Mouse (Mus musculus): Measurements from ENCODE around the gene Il1r2. TPM values are rescaled to one million over a fixed set of nuclear protein-coding genes. Genes with fewer than 3 reads are reported as not detected.

The Il1r2 gene
- polyA plus RNA-seq, 1 experiment from 2014 or later: 1.4 TPM

DNA sequence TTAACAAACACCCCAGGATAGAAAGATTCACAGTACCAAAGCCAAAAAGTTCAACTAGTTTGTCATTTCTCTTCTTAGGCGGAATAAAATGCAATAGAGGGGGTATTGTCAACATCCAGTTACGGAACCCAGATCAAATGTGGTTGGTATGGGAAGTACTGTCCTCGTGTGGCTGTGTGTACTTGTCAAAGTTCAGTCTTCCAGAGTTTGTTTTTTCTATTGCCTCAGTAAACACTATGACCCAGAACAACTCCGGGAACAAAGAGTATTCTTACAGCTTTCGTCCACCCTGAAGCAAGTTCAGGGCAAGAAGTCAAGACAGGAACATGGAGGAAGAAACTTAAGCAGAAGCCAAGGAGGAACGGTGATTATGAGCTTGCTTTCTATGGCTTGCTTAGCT lies 82.2 kb downstream of the Il1r2 start:
- Histone ChIP-seq H3K4me2 (replicated peaks) (no peak overlapping the region), H3K4me1 (no peaks in the 10 kb centered on the region), H3K4me3 (no peak overlapping the region), H3K9ac (no peak overlapping the region), H3K9me3 (no peaks in the 10 kb centered on the region), H3K27ac (no peak overlapping the region), H3K27me3 (no peaks in the 10 kb centered on the region), H3K36me3 (no peaks in the 10 kb centered on the region)
- WGBS: 82% methylated on average over 6 of the region's 6 CpGs
- ATAC-seq (ENCODE audit: insufficient number of reproducible peaks, insufficient read depth, low FRiP score, low TSS enrichment): no peak

DNA sequence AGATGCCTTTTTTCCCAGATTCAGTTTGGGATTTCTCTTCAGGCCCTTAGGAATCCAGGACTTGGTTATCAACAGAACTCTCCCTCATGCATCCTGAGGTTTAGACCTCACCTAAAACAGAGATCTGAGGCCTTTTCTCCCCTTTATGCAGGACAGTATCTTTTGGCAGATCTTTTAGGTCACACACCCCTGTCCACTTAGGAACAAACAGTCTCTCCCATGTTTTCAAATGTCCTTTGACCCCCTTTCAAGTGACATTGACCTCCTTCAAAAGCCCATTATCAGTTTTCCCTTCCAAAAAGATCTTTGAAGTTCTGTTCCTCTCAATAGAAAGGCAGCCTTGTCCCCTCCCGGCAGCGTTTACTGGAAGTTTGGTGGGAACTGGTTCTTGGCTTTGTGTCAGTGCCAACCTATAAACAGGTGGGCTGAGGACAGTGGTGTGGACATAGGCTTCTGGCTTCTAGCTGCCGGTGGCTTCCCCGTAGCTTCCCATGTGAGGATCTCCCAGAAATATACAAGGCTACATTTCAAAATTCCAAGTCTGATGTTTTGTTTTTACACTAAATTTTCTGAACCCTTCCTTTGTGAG lies 89.5 kb downstream of the Il1r2 start:
- 86% methylated on average over 4 of the region's 4 CpGs for WGBS

DNA sequence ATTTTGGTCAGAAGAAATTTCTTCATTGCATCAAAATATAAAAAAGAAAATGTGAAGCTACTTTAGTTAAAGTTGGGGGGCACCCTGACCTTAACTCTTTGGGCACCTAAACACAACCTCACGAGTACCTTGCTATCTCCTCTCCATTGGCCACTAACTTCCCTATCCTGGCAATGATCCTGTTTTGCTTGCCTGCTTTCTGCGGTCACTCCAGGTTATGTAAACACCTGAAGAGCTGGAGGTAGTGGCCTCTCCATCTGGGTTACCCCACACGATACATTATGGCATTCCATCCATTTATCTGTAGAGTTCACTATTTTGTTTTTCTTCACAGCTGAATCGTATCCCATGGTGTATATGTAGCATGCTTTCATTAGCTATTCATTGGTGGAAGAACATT lies 90.5 kb downstream of the Il1r2 start:
- ATAC-seq (ENCODE audit: insufficient number of reproducible peaks, insufficient read depth, low FRiP score, low TSS enrichment): no peak
- Histone ChIP-seq H3K4me2 (replicated peaks) (no peak overlapping the region), H3K4me3 (no peak overlapping the region), H3K9me3 (peaks cover 2% of the 10 kb centered on the region; the same call in 1 of the 2 replicates), H3K27ac (no peak overlapping the region), H3K27me3 (no peaks in the 10 kb centered on the region), H3K4me1 (no peaks in the 10 kb centered on the region), H3K9ac (no peak overlapping the region), H3K36me3 (no peaks in the 10 kb centered on the region)
- whole genome bisulfite sequencing: 89% methylated on average over 4 of the region's 4 CpGs

More for the DNA sequence above, 89.5 kb downstream of the Il1r2 start:
- Histone ChIP-seq H3K4me1 (no peaks in the 10 kb centered on the region), H3K36me3 (no peaks in the 10 kb centered on the region), H3K27ac (no peak overlapping the region), H3K9me3 (peaks cover 2% of the 10 kb centered on the region; the same call in 1 of the 2 replicates), H3K27me3 (no peaks in the 10 kb centered on the region), H3K4me3 (no peak overlapping the region), H3K4me2 (replicated peaks) (no peak overlapping the region), H3K9ac (no peak overlapping the region)
- ATAC-seq (ENCODE audit: insufficient number of reproducible peaks, insufficient read depth, low FRiP score, low TSS enrichment): no peak

DNA sequence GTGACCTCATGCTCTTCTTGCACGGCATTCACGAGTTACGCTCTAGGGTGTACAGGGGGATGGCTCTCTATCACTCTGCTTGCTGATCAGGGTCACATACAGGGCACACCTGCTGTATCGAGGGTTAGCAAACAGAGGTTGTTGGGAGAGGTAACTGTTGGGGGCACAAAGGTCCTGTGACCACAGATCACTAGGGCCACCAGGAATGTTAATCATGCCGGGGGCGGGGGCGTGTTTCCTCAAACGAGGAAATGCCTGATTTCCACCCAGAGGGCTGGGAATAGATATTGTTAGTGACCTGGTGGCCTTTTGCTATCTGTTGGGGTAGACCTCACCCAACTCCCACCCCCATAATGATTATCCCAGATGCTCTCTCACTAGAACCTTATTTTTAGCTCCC lies 93.7 kb downstream of the Il1r2 start:
- no peak for ATAC-seq (ENCODE audit: insufficient number of reproducible peaks, insufficient read depth, low FRiP score, low TSS enrichment)
- H3K4me3 ChIP-seq: no peak overlapping the region
- peaks cover 2% of the 10 kb centered on the region; the same call in 1 of the 2 replicates for H3K9me3 ChIP-seq
- no peaks in the 10 kb centered on the region for H3K4me1 ChIP-seq
- WGBS: 71% methylated on average over 8 of the region's 8 CpGs
- no peak overlapping the region for H3K4me2 ChIP-seq (replicated peaks)
- no peaks in the 10 kb centered on the region for H3K27me3 ChIP-seq
- H3K27ac ChIP-seq: no peak overlapping the region
- no peaks in the 10 kb centered on the region for H3K36me3 ChIP-seq
- no peak overlapping the region for H3K9ac ChIP-seq

DNA sequence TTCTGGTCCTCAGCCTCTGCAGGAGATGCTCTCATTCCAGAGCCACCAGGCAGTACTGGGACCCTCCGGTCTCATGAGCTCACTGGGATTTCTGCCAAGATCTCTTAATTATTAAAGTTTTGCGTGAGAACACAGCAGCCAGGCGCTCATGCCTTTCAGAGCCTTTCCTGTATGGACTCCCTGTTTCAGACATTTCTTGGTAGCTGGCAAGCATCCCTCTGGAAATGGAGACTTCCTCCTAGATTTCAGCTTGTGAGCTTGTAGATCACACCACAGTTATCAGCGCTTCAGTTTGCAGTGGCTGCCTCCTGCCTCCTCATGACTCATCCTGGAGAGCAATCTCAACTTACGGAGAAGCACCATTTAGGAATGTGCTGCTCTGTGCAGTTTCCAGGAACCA lies 98.0 kb downstream of the Il1r2 start:
- Histone ChIP-seq H3K4me3 (no peak overlapping the region), H3K4me1 (no peaks in the 10 kb centered on the region), H3K27ac (no peak overlapping the region), H3K27me3 (no peaks in the 10 kb centered on the region), H3K4me2 (replicated peaks) (no peak overlapping the region), H3K9me3 (no peaks in the 10 kb centered on the region), H3K9ac (no peak overlapping the region), H3K36me3 (no peaks in the 10 kb centered on the region)
- 77% methylated on average over 5 of the region's 5 CpGs for WGBS
- ATAC-seq (ENCODE audit: insufficient number of reproducible peaks, insufficient read depth, low FRiP score, low TSS enrichment): no peak

DNA sequence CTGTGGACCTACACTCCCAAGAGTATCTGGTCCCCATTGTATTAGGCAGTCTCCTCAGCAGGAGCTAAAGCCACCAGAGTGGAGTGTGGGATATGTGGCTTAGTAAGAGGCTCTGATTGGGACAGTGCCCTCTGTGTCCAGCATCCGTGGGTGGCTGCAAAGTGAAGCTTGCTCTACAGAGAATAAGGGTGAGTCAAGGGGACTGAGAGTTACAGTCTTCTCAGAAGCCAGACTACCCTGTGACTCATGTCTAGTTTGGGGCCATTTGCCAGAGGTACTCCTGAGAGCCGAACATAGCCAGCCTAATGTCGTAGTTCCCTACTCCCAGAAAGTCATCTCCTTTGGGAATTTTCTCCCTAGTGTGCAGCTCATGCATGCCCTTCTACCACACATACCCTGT lies 100.3 kb downstream of the Il1r2 start:
- Histone ChIP-seq H3K4me1 (no peaks in the 10 kb centered on the region; the same call in 1 of the 2 replicates), H3K9ac (no peak overlapping the region), H3K9me3 (no peaks in the 10 kb centered on the region), H3K4me2 (replicated peaks) (no peak overlapping the region), H3K4me3 (no peak overlapping the region), H3K27me3 (no peaks in the 10 kb centered on the region), H3K36me3 (no peaks in the 10 kb centered on the region), H3K27ac (no peak overlapping the region)
- no peak for ATAC-seq (ENCODE audit: insufficient number of reproducible peaks, insufficient read depth, low FRiP score, low TSS enrichment)
- 77% methylated on average over 3 of the region's 3 CpGs for WGBS

Other genes starting within 250 kb of the Il1r2 start
- gene Map4k4, start 173.2 kb upstream of the Il1r2 start, polyA plus RNA-seq (2016; fragmentation: Nextera tagmentation; extraction: Ambion mirVana): 58.8 and 67.3 TPM in 2 replicates
- gene Il1r1, start 151.0 kb downstream of the Il1r2 start, polyA plus RNA-seq (2016; fragmentation: Nextera tagmentation; extraction: Ambion mirVana): 4.2 and 4.5 TPM in 2 replicates

All from embryonic facial prominence, embryonic 12.5 days (tissue).